Mouse (Mus musculus) R1 (cell line): ENCODE results near the gene Gm13287.
"Not testable (repeated sequence)": the region's sequence is repeated elsewhere in the genome, so short reads cannot be mapped to it uniquely, and the experiment has no call there.

Experiments used
- DNase-seq: peaks from one replicate; pipeline ENCODE4 v3.0.0-alpha.2; 2018; ENCODE audit warnings: low read depth, low spot score

The Gm13287 gene

DNA sequence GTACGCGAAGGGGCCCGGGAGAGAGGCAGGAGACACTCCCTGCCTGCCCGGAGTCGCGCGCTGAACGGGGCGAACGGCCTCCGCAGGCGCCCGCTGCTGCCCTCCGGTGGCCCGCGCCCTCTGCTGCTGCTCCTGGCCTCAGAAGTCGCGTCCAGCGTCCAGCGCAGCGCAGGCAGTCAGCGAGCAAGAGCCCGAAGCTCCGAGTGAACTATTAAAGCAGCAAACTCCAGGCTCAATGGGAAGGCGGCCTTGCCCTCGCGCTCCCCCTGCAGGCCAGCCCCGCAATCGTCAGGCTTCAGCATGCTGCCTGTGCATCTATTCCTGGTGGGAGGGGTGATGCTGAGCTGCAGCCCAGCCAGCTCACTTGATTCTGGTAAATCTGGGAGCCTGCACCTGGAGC is at the start of gene Gm13287:
Gm13287 (plus strand) TSS at position 301 of the 400 bp plus-strand sequence.
- not testable (repeated sequence) for DNase-seq

- not testable (repeated sequence) for DNase-seq
Observed at GRCm38 (mm10) chr4:88754818-88755340, 48.2 kb upstream of the Gm13287 start, which contains the start of gene Gm13271. Gm13271 (plus strand) TSS chr4:88754868.

GRCm38 (mm10) chr4:88756581-88757513 is 46.2 kb upstream of the Gm13287 start:
- not testable (repeated sequence) for DNase-seq

DNA sequence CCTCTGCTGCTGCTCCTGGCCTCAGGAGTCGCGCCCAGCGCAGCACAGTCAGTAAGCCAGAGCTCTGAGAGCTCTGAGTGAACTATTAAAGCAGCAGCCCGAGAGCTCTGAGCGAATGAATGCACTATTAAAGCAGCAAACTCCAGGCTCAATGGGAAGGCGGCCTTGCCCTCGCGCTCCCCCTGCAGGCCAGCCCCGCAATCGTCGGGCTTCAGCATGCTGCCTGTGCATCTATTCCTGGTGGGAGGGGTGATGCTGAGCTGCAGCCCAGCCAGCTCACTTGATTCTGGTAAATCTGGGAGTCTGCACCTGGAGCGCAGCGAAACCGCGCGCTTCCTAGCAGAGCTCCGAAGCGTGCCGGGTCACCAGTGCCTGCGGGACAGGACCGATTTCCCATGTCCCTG is 45.4 kb upstream of the Gm13287 start:
- DNase-seq, result not testable (repeated sequence)

- DNase-seq, result not testable (repeated sequence)
Observed at GRCm38 (mm10) chr4:88758751-88759150, 44.3 kb upstream of the Gm13287 start.

GRCm38 (mm10) chr4:88759610-88760268 is 43.3 kb upstream of the Gm13287 start, which contains the start of gene Gm13283:
Gm13283 (plus strand) TSS chr4:88760119.
- DNase-seq, result not testable (repeated sequence)

DNA sequence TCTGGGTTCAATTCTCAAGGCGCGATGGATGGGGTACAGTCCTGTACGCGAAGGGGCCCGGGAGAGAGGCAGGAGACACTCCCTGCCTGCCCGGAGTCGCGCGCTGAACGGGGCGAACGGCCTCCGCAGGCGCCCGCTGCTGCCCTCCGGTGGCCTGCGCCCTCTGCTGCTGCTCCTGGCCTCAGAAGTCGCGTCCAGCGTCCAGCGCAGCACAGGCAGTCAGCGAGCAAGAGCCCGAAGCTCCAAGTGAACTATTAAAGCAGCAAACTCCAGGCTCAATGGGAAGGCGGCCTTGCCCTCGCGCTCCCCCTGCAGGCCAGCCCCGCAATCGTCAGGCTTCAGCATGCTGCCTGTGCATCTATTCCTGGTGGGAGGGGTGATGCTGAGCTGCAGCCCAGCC is 42.6 kb upstream of the Gm13287 start:
- not testable (repeated sequence) for DNase-seq

- not testable (repeated sequence) for DNase-seq
Observed at GRCm38 (mm10) chr4:88761776-88762175, 41.3 kb upstream of the Gm13287 start.

DNA sequence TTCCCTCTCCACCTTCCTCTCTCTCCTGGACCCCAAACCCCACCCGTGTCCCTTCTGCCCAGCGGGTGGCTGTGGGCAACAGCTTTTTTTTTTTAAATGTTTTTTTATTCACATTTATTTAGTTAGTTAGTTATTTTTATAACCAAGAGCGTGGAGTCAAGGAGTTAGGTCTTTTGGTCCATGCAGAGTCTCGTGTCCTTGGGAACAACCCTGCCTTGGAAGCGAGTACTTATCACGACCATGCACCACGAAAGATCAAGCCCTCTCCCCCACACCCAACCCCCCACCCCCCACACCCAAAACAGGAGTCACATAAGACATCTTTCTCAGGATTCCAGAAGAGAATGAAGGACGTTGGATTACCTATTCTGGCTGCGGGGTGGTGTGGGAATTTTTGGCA is 40.7 kb upstream of the Gm13287 start:
- not testable (repeated sequence) for DNase-seq

DNA sequence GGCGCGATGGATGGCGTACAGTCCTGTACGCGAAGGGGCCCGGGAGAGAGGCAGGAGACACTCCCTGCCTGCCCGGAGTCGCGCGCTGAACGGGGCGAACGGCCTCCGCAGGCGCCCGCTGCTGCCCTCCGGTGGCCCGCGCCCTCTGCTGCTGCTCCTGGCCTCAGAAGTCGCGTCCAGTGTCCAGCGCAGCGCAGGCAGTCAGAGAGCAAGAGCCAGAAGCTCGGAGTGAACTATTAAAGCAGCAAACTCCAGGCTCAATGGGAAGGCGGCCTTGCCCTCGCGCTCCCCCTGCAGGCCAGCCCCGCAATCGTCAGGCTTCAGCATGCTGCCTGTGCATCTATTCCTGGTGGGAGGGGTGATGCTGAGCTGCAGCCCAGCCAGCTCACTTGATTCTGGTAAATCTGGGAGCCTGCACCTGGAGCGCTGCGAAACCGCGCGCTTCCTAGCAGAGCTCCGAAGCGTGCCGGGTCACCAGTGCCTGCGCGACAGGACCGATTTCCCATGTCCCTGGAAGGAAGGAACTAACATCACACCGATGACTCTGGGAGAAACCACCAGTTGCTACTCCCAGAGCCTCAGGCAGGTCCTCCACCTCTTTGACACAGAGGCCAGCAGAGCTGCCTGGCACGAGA is 39.6 kb upstream of the Gm13287 start:
- not testable (repeated sequence) for DNase-seq

GRCm38 (mm10) chr4:88773534-88773933 is 29.5 kb upstream of the Gm13287 start, which contains the start of gene Gm13290:
Gm13290 (plus strand) TSS chr4:88773834.
- DNase-seq, result not testable (repeated sequence)

- DNase-seq, result not testable (repeated sequence)
Observed at GRCm38 (mm10) chr4:88776622-88777021, 26.4 kb upstream of the Gm13287 start, which contains the start of gene Gm13289. Gm13289 (plus strand) TSS chr4:88776922.

- DNase-seq, result not testable (repeated sequence)
Observed at GRCm38 (mm10) chr4:88779550-88779949, 23.5 kb upstream of the Gm13287 start, which contains the start of gene Gm13272. Gm13272 (plus strand) TSS chr4:88779850.

DNA sequence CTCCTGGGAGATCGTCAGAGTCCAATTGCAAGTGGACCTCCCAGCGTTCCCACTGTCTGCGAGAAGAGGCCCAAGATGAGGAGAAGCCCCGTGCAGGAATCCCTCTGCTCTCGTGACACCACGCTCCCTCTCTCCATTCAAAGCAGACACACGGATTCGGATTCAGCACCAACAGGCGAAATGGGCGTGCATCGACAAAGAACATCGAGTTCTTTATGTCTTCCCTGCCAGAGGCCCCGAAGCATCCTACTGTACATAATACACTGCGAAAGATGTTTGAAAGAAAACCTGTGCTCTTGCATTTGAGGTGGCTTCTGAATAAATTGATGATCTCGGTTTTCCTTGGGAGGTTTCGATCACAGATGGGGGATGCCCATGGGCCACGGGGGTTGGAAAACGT is 22.7 kb upstream of the Gm13287 start:
- DNase-seq, result not testable (repeated sequence)

- DNase-seq, result not testable (repeated sequence)
Observed at GRCm38 (mm10) chr4:88781831-88782230, 21.2 kb upstream of the Gm13287 start, which contains the start of gene Ifnz. Ifnz (plus strand) TSS chr4:88782131.

DNA sequence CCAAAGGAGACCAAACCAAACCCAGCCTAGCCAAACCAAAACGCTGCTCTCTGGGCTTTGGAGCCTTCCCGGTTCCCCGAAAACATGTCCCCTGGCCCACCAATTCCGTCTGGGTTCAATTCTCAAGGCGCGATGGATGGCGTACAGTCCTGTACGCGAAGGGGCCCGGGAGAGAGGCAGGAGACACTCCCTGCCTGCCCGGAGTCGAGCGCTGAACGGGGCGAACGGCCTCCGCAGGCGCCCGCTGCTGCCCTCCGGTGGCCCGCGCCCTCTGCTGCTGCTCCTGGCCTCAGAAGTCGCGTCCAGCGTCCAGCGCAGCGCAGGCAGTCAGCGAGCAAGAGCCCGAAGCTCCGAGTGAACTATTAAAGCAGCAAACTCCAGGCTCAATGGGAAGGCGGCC is 20.7 kb upstream of the Gm13287 start:
- not testable (repeated sequence) for DNase-seq

DNA sequence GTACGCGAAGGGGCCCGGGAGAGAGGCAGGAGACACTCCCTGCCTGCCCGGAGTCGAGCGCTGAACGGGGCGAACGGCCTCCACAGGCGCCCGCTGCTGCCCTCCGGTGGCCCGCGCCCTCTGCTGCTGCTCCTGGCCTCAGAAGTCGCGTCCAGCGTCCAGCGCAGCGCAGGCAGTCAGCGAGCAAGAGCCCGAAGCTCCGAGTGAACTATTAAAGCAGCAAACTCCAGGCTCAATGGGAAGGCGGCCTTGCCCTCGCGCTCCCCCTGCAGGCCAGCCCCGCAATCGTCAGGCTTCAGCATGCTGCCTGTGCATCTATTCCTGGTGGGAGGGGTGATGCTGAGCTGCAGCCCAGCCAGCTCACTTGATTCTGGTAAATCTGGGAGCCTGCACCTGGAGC is 17.6 kb upstream of the Gm13287 start, which contains the start of gene Gm13276:
Gm13276 (plus strand) TSS at position 301 of the 400 bp plus-strand sequence.
- not testable (repeated sequence) for DNase-seq

GRCm38 (mm10) chr4:88788402-88788801 is 14.7 kb upstream of the Gm13287 start, which contains the start of gene Gm13277:
Gm13277 (plus strand) TSS chr4:88788632.
- not testable (repeated sequence) for DNase-seq

DNA sequence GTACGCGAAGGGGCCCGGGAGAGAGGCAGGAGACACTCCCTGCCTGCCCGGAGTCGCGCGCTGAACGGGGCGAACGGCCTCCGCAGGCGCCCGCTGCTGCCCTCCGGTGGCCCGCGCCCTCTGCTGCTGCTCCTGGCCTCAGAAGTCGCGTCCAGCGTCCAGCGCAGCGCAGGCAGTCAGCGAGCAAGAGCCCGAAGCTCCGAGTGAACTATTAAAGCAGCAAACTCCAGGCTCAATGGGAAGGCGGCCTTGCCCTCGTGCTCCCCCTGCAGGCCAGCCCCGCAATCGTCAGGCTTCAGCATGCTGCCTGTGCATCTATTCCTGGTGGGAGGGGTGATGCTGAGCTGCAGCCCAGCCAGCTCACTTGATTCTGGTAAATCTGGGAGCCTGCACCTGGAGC is 11.8 kb upstream of the Gm13287 start, which contains the start of gene Gm13278:
Gm13278 (plus strand) TSS at position 301 of the 400 bp plus-strand sequence.
- not testable (repeated sequence) for DNase-seq

GRCm38 (mm10) chr4:88793936-88794675 is 8.9 kb upstream of the Gm13287 start, which contains the start of gene Gm13275:
Gm13275 (plus strand) TSS chr4:88794487.
- DNase-seq, result not testable (repeated sequence)
